Mouse (Mus musculus) cerebellum, adult 11-12 months (tissue): ENCODE results near the gene Hacd1.

Experiments used
- DNase-seq: peaks from one replicate; pipeline ENCODE4 v3.0.0; 2022

Hacd1 gene

DNA sequence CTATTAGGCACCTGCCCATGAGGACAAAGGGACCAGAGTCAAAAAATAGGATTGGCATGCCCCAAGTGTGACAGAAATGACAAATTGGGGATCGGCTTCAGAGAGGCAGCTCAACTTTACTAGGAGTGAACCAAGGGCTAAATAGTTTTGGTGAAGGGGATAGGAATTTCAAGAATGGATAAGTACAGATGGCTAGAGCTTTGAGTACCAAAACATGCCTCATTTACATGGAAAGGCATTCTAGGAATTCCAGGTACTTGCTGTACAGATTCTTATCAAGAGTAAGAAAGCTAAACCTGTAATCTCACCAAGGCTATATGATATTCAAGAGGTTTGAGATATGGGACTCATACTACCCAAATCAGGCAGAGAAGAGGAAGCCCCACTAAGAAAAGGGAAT, 95.8 kb downstream of the Hacd1 start:
- no peak for DNase-seq

- DNase-seq: no peak
Measured at GRCm38 (mm10) chr2:13956463-13956862, 99.5 kb downstream of the Hacd1 start.

DNA sequence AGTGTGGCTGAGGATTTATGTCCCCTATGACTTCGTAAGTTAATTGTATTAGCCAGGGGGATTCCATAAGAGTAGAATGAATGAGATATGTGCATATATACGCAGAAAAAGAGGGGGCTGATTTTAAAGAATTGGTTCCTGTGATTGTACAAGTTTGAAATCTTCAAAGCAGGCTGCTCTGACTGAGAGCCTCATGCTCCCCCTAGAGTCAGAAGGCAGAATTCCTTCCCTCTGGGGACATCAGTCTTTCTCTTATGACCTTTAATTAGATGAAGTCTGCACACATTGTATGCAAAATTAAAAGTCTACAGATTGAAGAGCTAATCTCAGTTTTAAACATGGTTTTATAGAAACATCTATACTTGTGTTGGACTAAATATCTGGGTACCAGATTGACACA, 117.8 kb downstream of the Hacd1 start:
- no peak for DNase-seq

GRCm38 (mm10) chr2:13935343-13935742, 120.6 kb downstream of the Hacd1 start:
- no peak for DNase-seq

GRCm38 (mm10) chr2:13932253-13932652, 123.7 kb downstream of the Hacd1 start:
- DNase-seq: no peak

GRCm38 (mm10) chr2:13930724-13931123, 125.2 kb downstream of the Hacd1 start:
- no peak for DNase-seq

DNA sequence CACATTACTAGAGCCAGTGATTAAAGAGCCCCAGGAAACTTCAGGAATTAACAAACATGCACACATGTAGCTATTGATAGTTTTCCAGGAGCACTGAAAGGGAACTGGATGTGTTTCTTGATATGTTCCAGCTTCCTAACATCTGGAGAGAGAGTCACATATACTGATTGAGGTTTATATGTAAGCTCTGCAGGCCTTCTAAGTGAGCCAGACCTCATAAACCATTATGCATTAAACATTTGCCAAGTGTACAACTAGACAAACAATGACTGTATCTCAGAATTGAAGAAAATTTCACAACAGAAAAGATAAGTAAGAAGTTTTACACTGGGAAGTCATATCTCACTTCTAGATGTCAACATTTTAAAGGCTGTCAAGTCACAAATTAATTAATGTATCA, 167.4 kb downstream of the Hacd1 start:
- no peak for DNase-seq

- no peak for DNase-seq
Measured at GRCm38 (mm10) chr2:13857461-13857860, 198.5 kb downstream of the Hacd1 start.

DNA sequence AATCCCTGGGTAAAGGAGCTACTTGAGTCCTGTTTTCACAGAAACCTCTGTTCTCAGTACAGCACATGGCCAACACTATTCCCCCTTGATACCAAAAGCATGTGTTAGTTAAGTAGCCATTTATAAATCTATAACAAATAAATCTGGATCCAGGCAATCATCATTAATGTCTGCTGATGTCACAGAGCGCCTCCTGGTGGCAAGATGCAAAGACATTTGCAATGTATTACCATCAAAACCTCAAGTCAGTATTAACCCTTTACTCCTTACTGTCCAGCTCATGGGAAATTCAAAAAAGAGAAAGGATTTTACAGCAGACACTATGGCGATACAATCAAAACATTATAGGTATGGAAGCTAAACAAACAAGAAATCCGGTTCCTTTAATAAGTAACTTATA, 200.4 kb downstream of the Hacd1 start:
- DNase-seq: no peak

- DNase-seq: no peak
Measured at GRCm38 (mm10) chr2:13836310-13836709, 219.6 kb downstream of the Hacd1 start.

GRCm38 (mm10) chr2:13834989-13835388, 220.9 kb downstream of the Hacd1 start:
- DNase-seq: no peak

- no peak for DNase-seq
Measured at GRCm38 (mm10) chr2:13816645-13817044, 239.3 kb downstream of the Hacd1 start.

GRCm38 (mm10) chr2:13808593-13808992, 247.3 kb downstream of the Hacd1 start:
- no peak for DNase-seq

DNA sequence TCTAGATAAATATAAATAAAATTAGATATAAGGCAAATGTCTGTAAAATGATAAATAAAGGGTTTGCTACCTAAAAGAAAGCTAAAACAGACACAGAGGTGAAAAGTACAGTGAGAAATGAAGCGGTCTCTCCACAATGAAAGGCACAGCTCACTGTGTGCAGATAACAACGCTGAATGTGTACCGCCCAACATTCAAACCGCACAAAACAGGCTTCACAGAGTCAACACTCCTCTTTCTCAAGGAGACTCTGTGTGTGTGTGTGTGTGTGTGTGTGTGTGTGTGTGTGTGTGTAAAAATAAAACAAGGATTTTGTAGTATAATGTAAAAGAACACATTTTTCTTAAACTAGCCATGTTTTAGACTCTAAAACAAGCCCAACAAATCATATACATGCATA, 247.9 kb downstream of the Hacd1 start:
- no peak for DNase-seq

GRCm38 (mm10) chr2:13806120-13806519, 249.8 kb downstream of the Hacd1 start:
- DNase-seq: no peak

GRCm38 (mm10) chr2:13800639-13801038, 255.3 kb downstream of the Hacd1 start:
- DNase-seq: no peak
